Mouse (Mus musculus) heart, postnatal 0 days (tissue): ENCODE data around the gene Akap8. TPM values are rescaled to one million over a fixed set of nuclear protein-coding genes. Genes with fewer than 3 reads are reported as not detected.

Experiments
- ATAC-seq: fragments of 200-750 bp; cut with Nextera tagmentation; 2 replicates; pipeline ENCODE4 v1.8.0; 2017; ENCODE audit warnings: low read depth, moderate number of reproducible peaks, moderate library complexity; ENCODE audit not compliant: insufficient read depth
- DNase-seq: peaks from one replicate; pipeline ENCODE4 v3.0.0-alpha.2; 2016; ENCODE audit warnings: low spot score
- H3K27ac ChIP-seq: fragments of 300-500 bp; sonication (generic); 2 replicates; pipeline ENCODE4 v1.5.1; 2014; ENCODE audit warnings: low read depth, mild to moderate bottlenecking
- H3K27me3 ChIP-seq: fragments of 300-500 bp; sonication (generic); 2 replicates; pipeline ENCODE4 v1.6.1; 2014; ENCODE audit warnings: low read length, mixed read lengths; ENCODE audit not compliant: control insufficient read depth, insufficient read depth
- H3K36me3 ChIP-seq: fragments of 300-500 bp; sonication (generic); replicated peaks from 2 replicates; pipeline ENCODE4 v1.6.1; 2014; ENCODE audit warnings: low read length, mixed read lengths; ENCODE audit not compliant: control insufficient read depth, insufficient read depth
- H3K4me1 ChIP-seq: fragments of 300-500 bp; sonication (generic); 2 replicates; pipeline ENCODE4 v1.6.1; 2014; ENCODE audit warnings: antibody characterized with exemption; ENCODE audit not compliant: control insufficient read depth, insufficient read depth
- H3K4me2 ChIP-seq: fragments of 300-500 bp; sonication (generic); 2 replicates; pipeline ENCODE4 v1.6.1; 2014; ENCODE audit warnings: low read depth, mild to moderate bottlenecking, low read length, moderate library complexity
- H3K4me3 ChIP-seq: fragments of 300-500 bp; sonication (generic); 2 replicates; pipeline ENCODE4 v1.5.1; 2014; ENCODE audit warnings: low read depth, low read length
- H3K9ac ChIP-seq: fragments of 300-500 bp; sonication (generic); replicated peaks from 2 replicates; pipeline ENCODE4 v1.6.1; 2014; ENCODE audit warnings: low read depth, low read length, mixed read lengths
- H3K9me3 ChIP-seq: fragments of 300-500 bp; sonication (generic); replicated peaks from 2 replicates; pipeline ENCODE4 v1.6.1; 2016; ENCODE audit warnings: low read length; ENCODE audit not compliant: control insufficient read depth
- CTCF ChIP-seq: IDR thresholded peaks from 2 replicates; pipeline ENCODE4 v1.5.1; 2016; ENCODE audit warnings: antibody characterized with exemption, control low read depth, low read depth
- EP300 ChIP-seq: IDR thresholded peaks from 2 replicates; pipeline ENCODE4 v1.6.1; 2016; ENCODE audit warnings: antibody characterized with exemption, low read depth
- WGBS: fragments of 180-500 bp; shearing (Covaris S2); extraction: QIAGEN DNeasy Blood & Tissue Kit; methylation state at CpG from one replicate; pipeline ENCODE4 v1.1.7; 2014; 5-methylcytosine and 5-hydroxymethylcytosine counted together
- polyA plus RNA-seq: library from polyadenylated mRNA; unstranded; fragments of >200 nt; fragmentation: Nextera tagmentation; extraction: Ambion mirVana; gene quantifications from 2 replicates; pipeline ENCODE4 v1.2.1, GENCODE M21; 2015
- total RNA-seq: library from RNA; depleted of rRNA; stranded (reverse); fragments of >200 nt; gene quantifications from 2 replicates; pipeline ENCODE4 v1.2.3, GENCODE M21; 2014; ENCODE audit warnings: low replicate concordance; rRNA removed

The Akap8 gene
- total and polyA plus RNA-seq, 2 experiments from 2014 or later: 40.2 to 110 TPM

- Histone ChIP-seq H3K9me3 (no peaks in the 10 kb centered on the region), H3K4me2 (no peak overlapping the region), H3K27ac (no peak overlapping the region), H3K4me1 (peaks cover 22% of the 10 kb centered on the region), H3K36me3 (no peaks in the 10 kb centered on the region), H3K27me3 (no peaks in the 10 kb centered on the region), H3K9ac (no peak overlapping the region), H3K4me3 (no peak overlapping the region)
- WGBS: 86% methylated on average over 8 of the region's 8 CpGs
- no peak for ATAC-seq
- TF ChIP-seq CTCF: no peak
- no peak for TF ChIP-seq EP300
- DNase-seq: no peak
Observed at GRCm38 (mm10) chr17:32262831-32263559, 58.0 kb downstream of the Akap8 start.

- DNase-seq: no peak
- Histone ChIP-seq H3K9ac (no peak overlapping the region), H3K27ac (no peak overlapping the region), H3K9me3 (no peaks in the 10 kb centered on the region), H3K4me2 (no peak overlapping the region), H3K36me3 (no peaks in the 10 kb centered on the region), H3K4me1 (peaks cover 10% of the 10 kb centered on the region), H3K4me3 (no peak overlapping the region), H3K27me3 (no peaks in the 10 kb centered on the region)
- no peak for ATAC-seq
- TF ChIP-seq EP300 (no peak), CTCF (0 out of 2 replicates have a peak, but pooled peaks have one; percentile 3)
- WGBS: 92% methylated on average over 2 of the region's 2 CpGs
Observed at GRCm38 (mm10) chr17:32258869-32259268, 62.2 kb downstream of the Akap8 start.

- Histone ChIP-seq H3K4me3 (no peak overlapping the region), H3K36me3 (no peaks in the 10 kb centered on the region), H3K27me3 (no peaks in the 10 kb centered on the region), H3K9ac (no peak overlapping the region), H3K9me3 (no peaks in the 10 kb centered on the region), H3K27ac (peak overlapping the region; percentile 54), H3K4me2 (no peak overlapping the region), H3K4me1 (peaks cover 6% of the 10 kb centered on the region)
- no peak for DNase-seq
- no peak for ATAC-seq
- 21% methylated on average over 6 of the region's 6 CpGs for WGBS
- TF ChIP-seq EP300: no peak
- TF ChIP-seq CTCF: no peak
Observed at GRCm38 (mm10) chr17:32257944-32258343, 63.1 kb downstream of the Akap8 start.

- no peaks in the 10 kb centered on the region for H3K9me3 ChIP-seq
- WGBS: 46% methylated on average over 2 of the region's 2 CpGs
- H3K27ac ChIP-seq: peak overlapping the region; percentile 43
- H3K27me3 ChIP-seq: no peaks in the 10 kb centered on the region
- no peak overlapping the region for H3K9ac ChIP-seq
- H3K4me2 ChIP-seq: no peak overlapping the region
- TF ChIP-seq CTCF (no peak), EP300 (no peak)
- DNase-seq (peak; percentile 31), ATAC-seq (peak; percentile 69)
- no peaks in the 10 kb centered on the region for H3K36me3 ChIP-seq
- no peak overlapping the region for H3K4me3 ChIP-seq
- H3K4me1 ChIP-seq: peaks cover 6% of the 10 kb centered on the region
Observed at GRCm38 (mm10) chr17:32257452-32257851, 63.6 kb downstream of the Akap8 start.

- peaks cover 7% of the 10 kb centered on the region for H3K4me1 ChIP-seq
- H3K4me2 ChIP-seq: no peak overlapping the region
- 66% methylated on average over 2 of the region's 2 CpGs for WGBS
- no peak for DNase-seq
- H3K27ac ChIP-seq: no peak overlapping the region
- H3K9ac ChIP-seq: no peak overlapping the region
- no peak for ATAC-seq
- TF ChIP-seq EP300 (no peak), CTCF (no peak)
- H3K36me3 ChIP-seq: no peaks in the 10 kb centered on the region
- no peaks in the 10 kb centered on the region for H3K27me3 ChIP-seq
- no peaks in the 10 kb centered on the region for H3K9me3 ChIP-seq
- no peak overlapping the region for H3K4me3 ChIP-seq
Observed at GRCm38 (mm10) chr17:32256896-32257295, 64.1 kb downstream of the Akap8 start.

Other genes with a start within 250 kb of the Akap8 start
- 36.8 and 53.6 TPM in 2 replicates for gene Notch3, start 154.4 kb downstream of the Akap8 start, total RNA-seq
- 3.7 TPM in 2 replicates for gene Notch3, start 154.4 kb downstream of the Akap8 start, polyA plus RNA-seq
- 3.4 TPM in 1 of 2 replicates, not detected in the other for gene Ephx3, start 131.7 kb downstream of the Akap8 start, total RNA-seq
- gene Ephx3, start 131.7 kb downstream of the Akap8 start, polyA plus RNA-seq: 0.12 and 0.18 TPM in 2 replicates
- 13.0 and 15.0 TPM in 2 replicates for gene Brd4, start 36.5 kb downstream of the Akap8 start, total RNA-seq
- gene Brd4, start 36.5 kb downstream of the Akap8 start, polyA plus RNA-seq: 26.8 and 28.1 TPM in 2 replicates
- 38.5 and 80.6 TPM in 2 replicates for gene Akap8l, start 29.4 kb upstream of the Akap8 start, total RNA-seq
- 66.4 and 70.8 TPM in 2 replicates for gene Akap8l, start 29.4 kb upstream of the Akap8 start, polyA plus RNA-seq
- 14.2 and 21.4 TPM in 2 replicates for gene Wiz, start 68.2 kb upstream of the Akap8 start, total RNA-seq
- 6.8 and 7.0 TPM in 2 replicates for gene Wiz, start 68.2 kb upstream of the Akap8 start, polyA plus RNA-seq
- 7.3 and 15.0 TPM in 2 replicates for gene Rasal3, start 82.3 kb upstream of the Akap8 start, total RNA-seq
- 0.40 TPM in 2 replicates for gene Rasal3, start 82.3 kb upstream of the Akap8 start, polyA plus RNA-seq
- gene Pglyrp2, start 102.9 kb upstream of the Akap8 start, total RNA-seq: not detected in 2 replicates
- gene Pglyrp2, start 102.9 kb upstream of the Akap8 start, polyA plus RNA-seq: not detected in 2 replicates
- gene Cyp4f39, start 131.5 kb upstream of the Akap8 start, total RNA-seq: 0.23 and 4.0 TPM in 2 replicates
- gene Cyp4f39, start 131.5 kb upstream of the Akap8 start, polyA plus RNA-seq: 0.14 and 0.16 TPM in 2 replicates
- gene Cyp4f17, start 184.8 kb upstream of the Akap8 start, total RNA-seq: 5.0 and 16.1 TPM in 2 replicates
- gene Cyp4f17, start 184.8 kb upstream of the Akap8 start, polyA plus RNA-seq: 5.9 and 6.1 TPM in 2 replicates
- 17.6 and 18.7 TPM in 2 replicates for gene Cyp4f16, start 215.3 kb upstream of the Akap8 start, total RNA-seq
- gene Cyp4f16, start 215.3 kb upstream of the Akap8 start, polyA plus RNA-seq: 15.8 and 16.2 TPM in 2 replicates